Mouse (Mus musculus) thymus, adult 2 months (tissue): Measurements from ENCODE around the gene Alyref2. TPM values are rescaled to one million over a fixed set of nuclear protein-coding genes. Genes with fewer than 3 reads are reported as not detected.
A peak's percentile ranks its signal among the peaks of the same experiment; 100 is the strongest.

Experiments
- DNase-seq: peaks from one replicate; pipeline ENCODE4 v3.0.0; 2021
- H3K27ac ChIP-seq: fragments of 200-500 bp; 2 replicates; pipeline ENCODE4 v1.5.1; 2012; ENCODE audit warnings: low read length, control low read depth; ENCODE audit not compliant: control insufficient read depth, insufficient read depth
- H3K27me3 ChIP-seq: fragments of 200-500 bp; 2 replicates; pipeline ENCODE4 v1.6.1; 2012; ENCODE audit warnings: mild to moderate bottlenecking, low read length, moderate library complexity, mixed read lengths; ENCODE audit not compliant: control insufficient read depth, insufficient read depth
- H3K36me3 ChIP-seq: fragments of 200-500 bp; 2 replicates; pipeline ENCODE4 v1.6.1; 2012; ENCODE audit warnings: mild to moderate bottlenecking, low read length, moderate library complexity; ENCODE audit not compliant: control insufficient read depth, insufficient read depth
- H3K4me1 ChIP-seq: fragments of 200-500 bp; replicated peaks from 2 replicates; pipeline ENCODE4 v1.6.1; 2012; ENCODE audit warnings: low read length; ENCODE audit not compliant: control insufficient read depth, insufficient read depth
- H3K4me3 ChIP-seq: fragments of 200-500 bp; 2 replicates; pipeline ENCODE4 v1.5.1; 2012; ENCODE audit warnings: mild to moderate bottlenecking, low read length, control low read depth, moderate library complexity; ENCODE audit not compliant: control insufficient read depth, insufficient read depth
- CTCF ChIP-seq: fragments of 200-500 bp; IDR thresholded peaks from 2 replicates; pipeline ENCODE4 v1.5.1; 2012; ENCODE audit warnings: mild to moderate bottlenecking, control low read depth, low read length, moderate library complexity, borderline replicate concordance; ENCODE audit not compliant: control insufficient read depth, poor library complexity, insufficient read depth; ENCODE audit errors: extremely low read depth
- POLR2A ChIP-seq: fragments of 200-500 bp; IDR thresholded peaks from 2 replicates; pipeline ENCODE4 v1.6.1; 2012; ENCODE audit warnings: mild to moderate bottlenecking, low read length, control low read depth, moderate library complexity; ENCODE audit not compliant: control insufficient read depth, poor library complexity, insufficient read depth; ENCODE audit errors: extremely low read depth
- WGBS: fragments of 180-500 bp; shearing (Covaris S2); methylation state at CpG from one replicate; pipeline ENCODE4 v1.1.7; 2018; 5-methylcytosine and 5-hydroxymethylcytosine counted together
- polyA plus RNA-seq: library from polyadenylated mRNA; depleted of rRNA; stranded (reverse); fragments of >200 nt; gene quantifications from 2 replicates; pipeline ENCODE4 v1.2.3, GENCODE M21; 2012

The Alyref2 gene
- polyA plus RNA-seq, 1 experiment, result 6.6 TPM

DNA sequence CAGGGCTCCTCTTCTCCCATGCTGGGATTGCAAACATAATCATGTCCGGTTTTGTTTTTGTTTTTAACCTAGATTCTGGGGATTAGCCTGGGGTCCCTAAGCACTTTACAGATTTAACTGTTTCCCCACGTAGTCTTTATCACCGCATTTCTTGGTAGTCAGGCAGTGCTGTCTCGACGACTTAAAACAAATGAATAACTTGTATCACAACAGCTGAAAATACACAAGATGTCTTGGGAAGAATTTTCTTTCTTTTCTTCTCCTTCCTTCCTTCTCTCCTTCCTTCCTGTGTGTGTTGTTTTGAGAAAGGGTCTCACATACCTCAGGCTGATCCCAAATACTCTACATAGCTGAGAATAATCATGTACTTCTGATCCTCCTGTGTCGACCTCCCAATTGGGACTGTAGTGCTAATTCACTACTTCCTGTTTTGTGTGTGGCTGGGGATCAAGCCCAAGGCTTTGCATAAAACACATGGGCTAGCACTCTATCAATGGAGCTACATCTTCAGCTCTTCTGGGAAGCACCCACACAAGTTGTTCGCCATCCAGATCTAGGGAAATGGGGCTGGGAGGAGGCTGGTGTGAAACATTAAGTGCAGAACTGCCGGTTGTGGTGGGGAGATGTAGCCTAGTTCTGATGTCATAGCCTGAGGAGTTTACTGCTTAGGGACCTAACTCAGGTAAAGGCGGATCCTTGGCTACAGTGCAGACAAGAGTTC, 29.2 kb upstream of the Alyref2 start:
- WGBS, result 79% methylated on average over 9 of the region's 9 CpGs
- TF ChIP-seq POLR2A (no peak), CTCF (no peak)
- no peaks in the 10 kb centered on the region for H3K27me3 ChIP-seq
- H3K27ac ChIP-seq, result no peak overlapping the region
- H3K4me3 ChIP-seq, result no peak overlapping the region
- H3K4me1 ChIP-seq, result no peaks in the 10 kb centered on the region; the same call in 1 of the 2 replicates
- no peak for DNase-seq
- H3K36me3 ChIP-seq, result no peaks in the 10 kb centered on the region

GRCm38 (mm10) chr1:171477123-171477522, 26.2 kb upstream of the Alyref2 start:
- no peaks in the 10 kb centered on the region for H3K36me3 ChIP-seq
- no peaks in the 10 kb centered on the region for H3K27me3 ChIP-seq
- no peak for DNase-seq
- TF ChIP-seq POLR2A (no peak), CTCF (no peak)
- no peaks in the 10 kb centered on the region; the same call in 1 of the 2 replicates for H3K4me1 ChIP-seq
- no peak overlapping the region for H3K4me3 ChIP-seq
- 78% methylated on average over 8 of the region's 8 CpGs for WGBS
- H3K27ac ChIP-seq, result no peak overlapping the region

GRCm38 (mm10) chr1:171477758-171478545, 25.3 kb upstream of the Alyref2 start:
- Histone ChIP-seq H3K4me3 (peak overlapping the region; percentile 42), H3K27me3 (no peaks in the 10 kb centered on the region), H3K27ac (no peak overlapping the region), H3K36me3 (no peaks in the 10 kb centered on the region), H3K4me1 (no peaks in the 10 kb centered on the region; the same call in 1 of the 2 replicates)
- TF ChIP-seq POLR2A (no peak), CTCF (no peak)
- peak; percentile 35 for DNase-seq
- WGBS, result 80% methylated on average over 27 of the region's 27 CpGs

- H3K4me3 ChIP-seq, result no peak overlapping the region
- 44% methylated on average over 2 of the region's 2 CpGs for WGBS
- peak; percentile 63 for DNase-seq
- no peak overlapping the region for H3K27ac ChIP-seq
- no peaks in the 10 kb centered on the region; the same call in 1 of the 2 replicates for H3K4me1 ChIP-seq
- H3K36me3 ChIP-seq, result no peaks in the 10 kb centered on the region
- no peaks in the 10 kb centered on the region for H3K27me3 ChIP-seq
- TF ChIP-seq CTCF (no peak), POLR2A (no peak)
Observed at GRCm38 (mm10) chr1:171478968-171479367, 24.3 kb upstream of the Alyref2 start.

GRCm38 (mm10) chr1:171494241-171494640, 9.0 kb upstream of the Alyref2 start:
- Histone ChIP-seq H3K36me3 (no peaks in the 10 kb centered on the region), H3K27me3 (no peaks in the 10 kb centered on the region), H3K4me1 (no peaks in the 10 kb centered on the region), H3K4me3 (no peak overlapping the region), H3K27ac (no peak overlapping the region)
- WGBS, result 96% methylated on average over 13 of the region's 13 CpGs
- DNase-seq, result no peak
- TF ChIP-seq POLR2A, result no peak
- TF ChIP-seq CTCF, result no peak

GRCm38 (mm10) chr1:171495371-171495770, 7.9 kb upstream of the Alyref2 start:
- WGBS, result 97% methylated on average over 6 of the region's 6 CpGs
- no peak for DNase-seq
- H3K4me1 ChIP-seq, result no peaks in the 10 kb centered on the region
- no peak overlapping the region for H3K27ac ChIP-seq
- H3K36me3 ChIP-seq, result no peaks in the 10 kb centered on the region
- no peak overlapping the region for H3K4me3 ChIP-seq
- no peaks in the 10 kb centered on the region for H3K27me3 ChIP-seq
- TF ChIP-seq POLR2A, result no peak
- no peak for TF ChIP-seq CTCF

DNA sequence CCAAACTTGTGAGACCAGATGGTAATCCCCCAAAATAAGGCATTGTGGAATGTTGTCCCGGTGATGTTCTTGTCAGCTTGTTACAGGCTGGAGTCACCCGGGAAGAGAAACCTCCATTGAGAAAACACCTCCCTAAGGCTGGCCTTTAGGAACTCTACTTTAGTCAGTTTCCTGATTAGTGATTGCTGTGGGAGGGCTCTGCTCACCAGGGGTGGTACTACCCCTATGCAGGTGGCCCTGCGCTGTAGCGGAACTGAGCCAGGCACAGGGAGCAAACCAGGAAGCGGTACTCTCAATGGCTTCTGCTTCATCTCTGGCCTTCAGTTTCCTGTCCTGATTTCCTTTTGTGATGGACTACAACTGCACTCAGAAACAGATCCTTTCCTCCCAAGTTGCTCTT, 3.4 kb upstream of the Alyref2 start:
- H3K27me3 ChIP-seq, result no peaks in the 10 kb centered on the region
- peaks cover 3% of the 10 kb centered on the region; the same call in 1 of the 2 replicates for H3K4me1 ChIP-seq
- no peak for TF ChIP-seq POLR2A
- H3K36me3 ChIP-seq, result no peaks in the 10 kb centered on the region
- no peak for DNase-seq
- WGBS, result 92% methylated on average over 5 of the region's 5 CpGs
- no peak overlapping the region for H3K4me3 ChIP-seq
- H3K27ac ChIP-seq, result no peak overlapping the region
